Mouse (Mus musculus): ENCODE measurements around the gene Tlx2. TPM values are rescaled to one million over a fixed set of nuclear protein-coding genes. Genes with fewer than 3 reads are reported as not detected.

Tlx2 gene
- total RNA-seq, 2 experiments from 2014 or later: not detected

DNA sequence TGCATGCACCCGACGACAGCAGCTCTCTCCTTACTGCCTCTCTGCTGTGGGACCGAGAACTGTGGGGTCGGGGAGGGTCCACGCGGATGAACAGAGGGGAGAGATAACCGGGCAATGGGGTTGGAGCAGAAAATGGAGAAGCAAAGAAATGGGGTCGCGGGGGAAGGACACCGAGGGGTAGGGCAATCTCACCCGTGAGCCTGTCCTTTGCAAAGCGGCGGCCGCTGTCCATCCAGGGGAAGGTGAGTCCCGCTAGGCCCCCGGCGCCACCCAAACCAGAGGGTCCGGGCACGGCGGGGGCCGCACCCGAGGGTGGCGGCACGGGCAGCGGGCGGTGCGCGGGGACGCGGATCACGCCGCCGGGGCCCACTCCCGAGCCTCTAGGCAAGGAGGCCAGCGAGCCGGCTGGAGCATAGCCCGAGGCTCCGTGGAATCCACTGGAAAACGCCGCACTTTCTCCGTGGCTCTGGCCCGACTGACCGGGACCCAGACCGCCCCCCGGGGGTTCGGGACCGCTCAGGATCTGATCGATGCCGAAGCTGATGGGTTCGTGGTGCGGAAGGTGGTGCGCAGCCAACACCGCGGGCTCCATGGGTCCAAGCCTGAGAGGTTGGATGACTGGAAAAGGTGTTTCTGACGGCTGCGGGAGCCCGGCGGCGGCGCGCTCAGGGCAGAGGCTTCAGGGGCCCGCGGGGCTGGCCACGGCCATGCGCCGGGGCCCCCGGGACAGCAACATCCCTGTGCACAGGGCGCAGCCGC lies 426 bp downstream of the Tlx2 start:
- no peak for TF ChIP-seq CTCF (IDR thresholded peaks at IDR 0.05)
- H3K4me3 ChIP-seq: no peak overlapping the region

DNA sequence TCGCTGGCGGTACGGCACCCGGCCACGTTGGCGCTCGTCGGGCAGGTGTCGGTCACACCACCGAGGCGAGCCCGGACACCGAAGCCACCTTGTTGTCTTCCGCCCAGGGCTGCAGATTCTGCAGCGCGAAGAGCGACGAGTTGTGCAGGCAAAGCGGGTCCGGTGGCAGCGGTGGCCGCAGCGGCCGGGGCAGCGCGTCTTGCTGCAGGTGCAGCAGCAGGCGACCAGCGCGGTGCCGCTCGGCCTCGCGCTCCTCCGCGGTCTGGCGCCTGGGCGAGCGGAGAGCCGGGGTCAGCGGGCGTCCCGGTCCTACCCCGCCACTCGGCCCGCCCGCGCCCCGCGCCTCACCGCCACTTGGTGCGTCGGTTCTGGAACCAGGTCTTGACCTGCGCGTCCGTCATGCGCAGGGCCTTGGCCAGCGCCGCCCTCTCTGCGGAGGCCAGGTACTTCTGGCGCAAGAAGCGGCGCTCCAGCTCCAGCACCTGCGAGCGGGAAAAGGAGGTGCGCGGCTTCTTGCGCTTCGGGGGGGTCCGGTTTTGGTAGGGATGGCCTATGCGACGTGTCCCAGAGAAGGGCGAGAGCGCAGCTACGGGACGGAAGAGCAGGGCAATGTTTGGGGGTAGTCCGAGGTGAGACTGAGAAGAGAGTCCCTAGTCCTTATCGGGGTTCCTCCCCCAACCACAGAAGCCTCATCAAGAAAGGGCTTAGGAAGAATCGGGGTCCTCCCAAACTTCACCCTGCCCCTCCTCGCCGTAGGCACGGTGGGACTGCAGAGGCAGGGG lies 1.2 kb downstream of the Tlx2 start:
- no peak for TF ChIP-seq CTCF (IDR thresholded peaks at IDR 0.05)

More for the DNA sequence above, 426 bp downstream of the Tlx2 start:
- DNase-seq (ENCODE audit: extremely low spot score in 1 of 2, low spot score in 2 of 2): no peak
- no peak overlapping the region for H3K27ac ChIP-seq
- intact Hi-C loops (cut with DNase I): loop anchor here (10.0 kb wide), 1 partner anchor 645 kb away; the partner anchor contains the start of gene Vax2

DNA sequence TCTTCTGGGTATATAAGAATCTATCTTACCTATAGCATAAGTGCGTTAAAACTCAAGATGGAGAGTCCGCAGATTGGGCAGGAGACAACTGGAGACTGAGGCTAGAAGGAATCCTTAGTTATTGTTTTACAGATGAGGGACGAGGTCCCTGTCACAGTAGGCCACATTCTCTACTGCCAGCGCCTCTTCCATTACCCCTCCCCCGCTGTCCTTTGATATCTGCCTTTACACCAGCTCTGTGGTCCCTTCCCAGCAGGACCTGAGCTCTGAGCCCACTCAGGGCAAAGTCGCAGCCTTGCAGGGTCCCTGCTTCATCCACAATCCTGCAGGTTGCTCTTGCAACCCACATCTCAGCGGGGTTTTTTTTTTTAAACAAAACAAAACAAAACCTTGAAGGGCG lies 1.9 kb downstream of the Tlx2 start:
- no peak for TF ChIP-seq CTCF (IDR thresholded peaks at IDR 0.05)
- intact Hi-C loops (cut with DNase I): no loop called here
- Histone ChIP-seq H3K4me3 (no peak overlapping the region), H3K27ac (no peak overlapping the region)
- DNase-seq (ENCODE audit: extremely low spot score in 1 of 2, low spot score in 2 of 2): no peak

More for the DNA sequence above, 1.2 kb downstream of the Tlx2 start:
- no peak for DNase-seq (ENCODE audit: extremely low spot score in 1 of 2, low spot score in 2 of 2)
- H3K4me3 ChIP-seq: no peak overlapping the region
- H3K27ac ChIP-seq: no peak overlapping the region
- intact Hi-C loops (cut with DNase I): no loop called here

DNA sequence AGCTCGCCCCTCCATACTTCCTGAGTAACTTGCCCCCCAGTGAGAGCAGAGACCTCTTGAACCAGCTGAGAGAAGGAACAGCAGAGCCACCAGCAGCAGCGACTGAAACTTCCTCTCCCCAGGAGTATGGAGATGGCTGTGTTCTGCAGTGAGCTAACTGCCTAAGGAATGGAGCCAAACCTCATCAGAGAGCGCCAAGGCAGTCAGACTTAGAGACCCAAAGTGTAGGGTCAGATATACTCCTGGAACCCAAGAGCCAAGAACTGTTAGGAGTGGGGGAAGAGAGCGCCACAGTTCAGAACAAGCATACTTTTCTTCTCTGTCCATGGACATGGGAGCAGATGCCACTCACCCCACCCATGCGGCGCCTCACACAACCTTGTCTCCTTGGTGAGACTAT lies 3.7 kb downstream of the Tlx2 start:
- no peak overlapping the region for H3K27ac ChIP-seq
- H3K4me3 ChIP-seq: no peak overlapping the region
- no peak for TF ChIP-seq CTCF (IDR thresholded peaks at IDR 0.05)
- DNase-seq (ENCODE audit: extremely low spot score in 1 of 2, low spot score in 2 of 2): no peak
- intact Hi-C loops (cut with DNase I): no loop called here

DNA sequence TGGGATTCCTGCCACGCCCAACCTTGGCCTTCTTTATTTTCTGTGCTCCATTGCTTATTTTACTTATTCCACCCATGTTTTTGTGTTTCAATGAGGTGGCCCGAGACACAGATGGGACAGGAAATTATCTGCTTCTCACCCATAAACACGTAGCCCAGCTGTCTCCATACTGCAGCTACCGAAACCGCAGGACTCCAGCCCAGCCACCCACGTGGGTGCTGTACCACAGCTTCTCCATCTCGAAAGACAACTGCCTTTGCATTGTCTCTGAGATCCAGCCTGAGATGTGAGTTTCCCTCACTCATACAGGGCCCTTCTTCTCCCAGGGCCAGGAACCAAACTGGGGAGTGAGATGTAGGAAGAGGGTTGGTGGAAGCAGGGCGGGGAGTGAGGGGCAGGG lies 4.1 kb downstream of the Tlx2 start:
- no peak for DNase-seq (ENCODE audit: extremely low spot score in 1 of 2, low spot score in 2 of 2)
- TF ChIP-seq CTCF (IDR thresholded peaks at IDR 0.05): no peak
- Histone ChIP-seq H3K4me3 (no peak overlapping the region), H3K27ac (no peak overlapping the region)
- intact Hi-C loops (cut with DNase I): no loop called here

DNA sequence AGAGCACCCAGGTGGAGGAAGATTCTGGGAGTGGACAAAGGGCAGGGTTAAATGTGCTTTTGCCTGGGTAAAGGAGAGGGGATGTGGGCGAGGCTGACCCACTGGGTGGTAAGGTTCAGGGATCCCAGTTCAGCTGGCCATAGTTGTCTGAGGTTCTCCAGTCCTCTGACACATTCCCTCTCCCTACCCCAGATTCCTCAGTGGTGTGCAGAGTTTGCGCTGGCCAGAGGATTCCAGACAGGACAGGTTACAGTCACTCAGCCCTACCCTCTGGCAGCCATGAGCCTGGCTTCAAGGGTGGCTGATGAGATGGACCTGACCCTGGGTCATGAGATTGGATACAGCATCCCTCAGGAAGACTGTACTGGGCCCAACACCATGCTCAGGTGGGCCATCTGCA lies 11.4 kb downstream of the Tlx2 start:
- Histone ChIP-seq H3K4me3 (no peak overlapping the region), H3K27ac (no peak overlapping the region)
- TF ChIP-seq CTCF (IDR thresholded peaks at IDR 0.05): no peak
- intact Hi-C loops (cut with DNase I): no loop called here
- DNase-seq (ENCODE audit: extremely low spot score in 1 of 2, low spot score in 2 of 2): no peak

DNA sequence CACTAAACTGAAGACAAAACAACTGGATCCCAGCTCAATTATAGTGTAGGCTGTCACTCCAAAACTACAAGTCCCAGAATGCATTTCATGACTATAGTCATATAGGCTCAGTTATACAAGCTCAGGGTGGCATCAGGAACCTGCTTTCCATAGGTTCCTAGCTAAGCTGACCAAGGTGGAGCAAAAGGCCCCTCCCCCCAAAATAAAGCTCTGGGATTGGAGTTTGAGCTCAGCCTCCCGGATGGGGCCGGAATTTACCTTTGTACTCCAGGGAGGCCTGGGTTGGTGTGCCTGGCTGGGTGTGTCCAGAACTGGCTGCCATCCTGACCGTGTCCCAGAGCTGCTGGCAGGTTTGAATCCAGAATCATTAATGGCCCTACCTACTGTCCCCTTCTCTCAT lies 12.3 kb downstream of the Tlx2 start, which contains the start of gene Dqx1:
Gene Dqx1 (plus strand): TSS at position 55 of the 400 bp plus-strand sequence.
- H3K27ac ChIP-seq: no peak within 1 kb of the TSS
- TF ChIP-seq CTCF (IDR thresholded peaks at IDR 0.05): no peak
- intact Hi-C loops (cut with DNase I): no loop called here
- DNase-seq (ENCODE audit: extremely low spot score in 1 of 2, low spot score in 2 of 2): no peak
- H3K4me3 ChIP-seq: no peak within 1 kb of the TSS

DNA sequence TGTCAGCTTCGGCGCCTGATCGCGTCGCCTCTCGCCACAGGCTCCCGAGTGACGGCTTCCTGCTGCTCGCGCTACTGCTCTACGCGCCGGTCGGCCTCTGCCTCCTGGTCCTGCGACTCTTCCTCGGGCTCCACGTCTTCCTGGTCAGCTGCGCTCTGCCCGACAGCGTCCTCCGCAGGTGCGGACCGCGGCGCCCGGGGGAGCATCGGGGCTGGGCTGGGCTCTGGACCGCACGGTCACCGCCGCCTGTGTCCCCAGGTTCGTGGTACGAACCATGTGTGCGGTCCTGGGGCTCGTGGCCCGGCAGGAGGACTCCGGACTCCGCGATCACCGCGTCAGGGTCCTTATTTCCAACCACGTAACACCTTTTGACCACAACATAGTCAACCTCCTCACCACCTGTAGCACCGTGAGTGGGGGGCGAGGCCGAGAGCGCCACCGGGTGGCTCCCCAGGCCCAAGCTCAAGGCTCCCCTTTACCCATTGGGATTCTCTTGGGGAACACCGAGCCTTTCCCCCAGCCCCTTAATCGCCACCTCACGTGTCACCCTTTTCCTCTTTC lies 15.1 kb downstream of the Tlx2 start, which contains the start of gene Htra2:
Gene Htra2 (minus strand): TSS at position 403 of the 561 bp plus-strand sequence.
- peak in 1 of 2 experiments; percentile 56 for DNase-seq (ENCODE audit: extremely low spot score in 1 of 2, low spot score in 2 of 2)
- intact Hi-C loops (cut with DNase I): loop anchor here (1.0 to 2.0 kb wide), 4 partner anchors 23 to 146 kb away; partner anchors contain the start of genes Ccdc142 and Gm42688
- H3K4me3 ChIP-seq: peak within 1 kb of the TSS; percentile 99
- H3K27ac ChIP-seq: peak within 1 kb of the TSS; percentile 84
- peak; percentile 37 for TF ChIP-seq CTCF (IDR thresholded peaks at IDR 0.05)

DNA sequence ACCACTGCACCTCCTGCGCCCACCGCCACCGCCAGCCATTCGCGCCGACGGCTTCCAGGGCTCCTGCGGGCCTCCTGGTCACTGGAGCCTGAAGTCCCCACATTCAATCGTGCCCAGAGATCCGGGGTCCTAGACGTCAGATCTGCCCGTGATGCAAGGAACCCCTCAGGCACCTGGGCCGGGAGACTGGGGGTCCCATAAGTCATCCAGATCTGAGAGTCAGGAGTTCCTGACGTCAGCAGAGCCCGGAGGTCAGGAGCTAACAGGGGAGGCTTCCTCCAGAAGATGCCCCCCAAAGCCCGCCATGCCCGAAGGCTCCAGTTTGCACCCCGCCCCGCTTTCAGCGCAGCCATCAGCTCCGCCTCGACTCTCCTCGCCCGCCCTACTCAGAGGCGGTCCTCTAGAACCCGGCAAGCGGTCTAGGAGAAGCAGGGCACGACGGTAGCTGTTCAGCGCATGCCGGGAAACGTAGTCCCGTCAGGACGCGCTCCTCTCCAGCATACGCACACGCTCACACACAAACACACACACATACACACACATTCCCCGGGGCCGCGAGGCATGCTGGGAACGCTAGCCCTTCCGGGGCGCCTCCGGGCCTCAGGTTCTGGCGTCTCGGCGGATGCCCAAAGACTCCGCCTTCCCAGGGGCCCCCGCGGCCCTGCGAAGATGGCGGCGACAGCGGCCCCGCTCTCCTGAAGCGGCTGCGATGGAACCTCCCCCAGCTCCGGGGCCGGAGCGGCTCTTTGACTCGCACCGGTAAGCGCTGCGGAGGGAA lies 15.8 kb downstream of the Tlx2 start, which contains the start of gene Aup1:
Gene Aup1 (plus strand): TSS at position 448 of the 778 bp plus-strand sequence.
- intact Hi-C loops (cut with DNase I): loop anchor here (1.0 to 2.0 kb wide), 4 partner anchors 24 to 145 kb away; partner anchors contain the start of genes Ccdc142 and Gm42688
- peak; percentile 97 to 98 for DNase-seq (ENCODE audit: extremely low spot score in 1 of 2, low spot score in 2 of 2)
- peak within 1 kb of the TSS; percentile 84 for H3K27ac ChIP-seq
- peak within 1 kb of the TSS; percentile 99 for H3K4me3 ChIP-seq
- no peak for TF ChIP-seq CTCF (IDR thresholded peaks at IDR 0.05)

DNA sequence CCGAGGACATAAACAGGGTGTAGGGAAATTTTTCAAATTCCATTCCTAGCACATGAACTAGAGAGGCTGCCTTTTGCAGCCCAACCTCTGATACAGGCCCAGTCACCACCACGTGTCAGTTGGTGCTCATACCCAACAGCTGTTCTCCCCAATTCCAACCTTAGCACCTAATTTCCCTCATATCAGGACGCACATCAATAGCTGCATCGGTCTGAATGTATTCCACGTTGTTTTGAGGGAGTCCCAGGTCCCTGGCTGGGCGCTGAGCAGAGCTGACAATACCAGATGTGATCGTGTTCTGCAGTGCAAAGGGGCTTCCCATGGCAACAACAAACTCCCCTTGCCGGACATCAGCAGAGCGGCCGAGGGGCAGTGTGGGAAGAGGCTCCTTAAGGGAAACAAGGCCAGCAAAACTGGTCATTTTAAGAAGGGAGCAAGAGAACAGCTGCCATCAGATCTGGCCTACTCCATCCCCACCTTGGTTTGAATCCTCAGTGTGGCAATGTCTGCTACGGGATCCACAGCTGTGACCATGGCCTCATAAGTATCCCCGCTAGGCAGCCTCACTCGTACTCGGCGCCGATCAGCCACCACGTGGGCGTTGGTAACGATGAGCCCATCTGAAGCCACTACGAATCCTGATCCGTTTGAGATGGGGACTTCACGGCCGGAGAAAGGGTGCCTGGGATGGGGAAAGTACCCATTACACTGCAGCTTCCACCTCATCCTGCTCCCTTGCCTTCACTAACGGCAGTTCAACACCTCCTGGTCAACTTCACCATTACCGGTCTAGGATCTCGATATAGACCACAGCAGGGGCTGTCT lies 16.7 kb downstream of the Tlx2 start:
- DNase-seq (ENCODE audit: extremely low spot score in 1 of 2, low spot score in 2 of 2): no peak
- Histone ChIP-seq H3K4me3 (peak overlapping the region; percentile 99), H3K27ac (peak overlapping the region; percentile 84)
- no peak for TF ChIP-seq CTCF (IDR thresholded peaks at IDR 0.05)
- intact Hi-C loops (cut with DNase I): no loop called here
